Mouse (Mus musculus): ENCODE results near the gene 1700022I11Rik. TPM values are rescaled to one million over a fixed set of nuclear protein-coding genes. Genes with fewer than 3 reads are reported as not detected.
A peak's percentile ranks its signal among the peaks of the same experiment; 100 is the strongest.
"Not testable (repeated sequence)": the region's sequence is repeated elsewhere in the genome, so short reads cannot be mapped to it uniquely, and the experiment has no call there.

Gene 1700022I11Rik
- polyA plus RNA-seq, 1 experiment from 2014 or later, result 0.56 TPM

GRCm38 (mm10) chr4:42973868-42974267 is 4.5 kb downstream of the 1700022I11Rik start:
- Histone ChIP-seq H3K4me3 (no peak overlapping the region), H3K4me1 (no peaks in the 10 kb centered on the region), H3K9ac (no peak overlapping the region), H3K9me3 (no peaks in the 10 kb centered on the region), H3K27ac (no peak overlapping the region), H3K4me2 (no peak overlapping the region), H3K36me3 (peaks cover 14% of the 10 kb centered on the region), H3K27me3 (no peaks in the 10 kb centered on the region)
- 67% methylated on average over 5 of the region's 5 CpGs for WGBS
- no peak for ATAC-seq (ENCODE audit: borderline replicate concordance, extremely low read depth, low FRiP score, low TSS enrichment)

- Histone ChIP-seq H3K27me3 (no peaks in the 10 kb centered on the region), H3K36me3 (peaks cover 47% of the 10 kb centered on the region), H3K9me3 (no peaks in the 10 kb centered on the region), H3K9ac (no peak overlapping the region), H3K4me3 (no peak overlapping the region), H3K4me1 (no peaks in the 10 kb centered on the region), H3K4me2 (no peak overlapping the region), H3K27ac (no peak overlapping the region)
- no peak for ATAC-seq (ENCODE audit: borderline replicate concordance, extremely low read depth, low FRiP score, low TSS enrichment)
- 88% methylated on average over 4 of the region's 4 CpGs for WGBS
Measured at GRCm38 (mm10) chr4:42978062-42978461, 8.7 kb downstream of the 1700022I11Rik start.

GRCm38 (mm10) chr4:42980467-42980866 is 11.1 kb downstream of the 1700022I11Rik start:
- H3K27ac ChIP-seq; H3K4me1 ChIP-seq; H3K4me3 ChIP-seq; H3K9ac ChIP-seq; H3K9me3 ChIP-seq; ATAC-seq (ENCODE audit: borderline replicate concordance, extremely low read depth, low FRiP score, low TSS enrichment); H3K27me3 ChIP-seq; H3K4me2 ChIP-seq: not testable (repeated sequence)
- 84% methylated on average over 8 of the region's 8 CpGs for WGBS
- H3K36me3 ChIP-seq, result peaks cover 72% of the 10 kb centered on the region

- H3K9me3 ChIP-seq, result no peaks in the 10 kb centered on the region
- no peak overlapping the region for H3K27ac ChIP-seq
- H3K36me3 ChIP-seq, result peaks cover 97% of the 10 kb centered on the region
- no peak overlapping the region for H3K9ac ChIP-seq
- no peak overlapping the region for H3K4me2 ChIP-seq
- ATAC-seq (ENCODE audit: borderline replicate concordance, extremely low read depth, low FRiP score, low TSS enrichment), result no peak
- no peaks in the 10 kb centered on the region for H3K4me1 ChIP-seq
- 70% methylated on average over 1 of the region's 1 CpGs for WGBS
- no peaks in the 10 kb centered on the region for H3K27me3 ChIP-seq
- no peak overlapping the region for H3K4me3 ChIP-seq
Measured at GRCm38 (mm10) chr4:42988296-42988695, 18.9 kb downstream of the 1700022I11Rik start.

GRCm38 (mm10) chr4:42998022-42998421 is 28.6 kb downstream of the 1700022I11Rik start:
- H3K36me3 ChIP-seq, result peaks cover 31% of the 10 kb centered on the region
- peak overlapping the region; percentile 77 for H3K4me2 ChIP-seq
- peak overlapping the region; percentile 96 for H3K4me3 ChIP-seq
- peaks cover 17% of the 10 kb centered on the region for H3K4me1 ChIP-seq
- ATAC-seq (ENCODE audit: borderline replicate concordance, extremely low read depth, low FRiP score, low TSS enrichment), result no peak
- WGBS, result 39% methylated on average over 2 of the region's 2 CpGs
- peak overlapping the region; percentile 1; the same call in 1 of the 2 replicates for H3K9ac ChIP-seq
- H3K27ac ChIP-seq, result no peak overlapping the region
- H3K27me3 ChIP-seq, result no peaks in the 10 kb centered on the region
- no peaks in the 10 kb centered on the region for H3K9me3 ChIP-seq

GRCm38 (mm10) chr4:42999451-43000140 is 30.2 kb downstream of the 1700022I11Rik start:
- Histone ChIP-seq H3K4me3 (peak overlapping the region; percentile 96), H3K9me3 (no peaks in the 10 kb centered on the region), H3K9ac (peak overlapping the region; percentile 99), H3K36me3 (peaks cover 15% of the 10 kb centered on the region), H3K27me3 (no peaks in the 10 kb centered on the region), H3K4me1 (peaks cover 17% of the 10 kb centered on the region), H3K27ac (peak overlapping the region; percentile 100), H3K4me2 (peak overlapping the region; percentile 77)
- WGBS, result under 1% methylated on average over 51 of the region's 51 CpGs
- peak; percentile 84 for ATAC-seq (ENCODE audit: borderline replicate concordance, extremely low read depth, low FRiP score, low TSS enrichment)

GRCm38 (mm10) chr4:43000141-43000986 is 31.0 kb downstream of the 1700022I11Rik start, which contains the start of gene Vcp:
Gene Vcp, minus strand, starts transcription at chr4:43000507.
- H3K9me3 ChIP-seq, H3K27me3 ChIP-seq, H3K36me3 ChIP-seq: not testable (repeated sequence)
- peak within 1 kb of the TSS; percentile 99 for H3K9ac ChIP-seq
- peak within 1 kb of the TSS; percentile 96 for H3K4me3 ChIP-seq
- peak within 1 kb of the TSS; percentile 100 for H3K27ac ChIP-seq
- peaks cover 17% of the 10 kb centered on the region for H3K4me1 ChIP-seq
- ATAC-seq (ENCODE audit: borderline replicate concordance, extremely low read depth, low FRiP score, low TSS enrichment), result peak; percentile 99
- H3K4me2 ChIP-seq, result peak within 1 kb of the TSS; percentile 77
- WGBS, result under 1% methylated on average over 55 of the region's 56 CpGs

GRCm38 (mm10) chr4:43001272-43001671 is 31.9 kb downstream of the 1700022I11Rik start:
- no peak overlapping the region for H3K4me2 ChIP-seq

GRCm38 (mm10) chr4:43002756-43003439 is 33.5 kb downstream of the 1700022I11Rik start:
- Histone ChIP-seq H3K9me3 (no peaks in the 10 kb centered on the region), H3K4me3 (no peak overlapping the region), H3K9ac (no peak overlapping the region), H3K4me1 (peaks cover 13% of the 10 kb centered on the region), H3K27ac (no peak overlapping the region), H3K36me3 (peaks cover 4% of the 10 kb centered on the region; the same call in 1 of the 2 replicates), H3K4me2 (no peak overlapping the region), H3K27me3 (no peaks in the 10 kb centered on the region)
- ATAC-seq (ENCODE audit: borderline replicate concordance, extremely low read depth, low FRiP score, low TSS enrichment), result no peak
- WGBS, result 72% methylated on average over 12 of the region's 12 CpGs

More at GRCm38 (mm10) chr4:43001272-43001671, 31.9 kb downstream of the 1700022I11Rik start:
- Histone ChIP-seq H3K4me3 (no peak overlapping the region), H3K36me3 (no peaks in the 10 kb centered on the region; the same call in 1 of the 2 replicates), H3K27ac (peak overlapping the region; percentile 89; the same call in 1 of the 2 replicates), H3K4me1 (peaks cover 17% of the 10 kb centered on the region), H3K9me3 (no peaks in the 10 kb centered on the region), H3K27me3 (no peaks in the 10 kb centered on the region), H3K9ac (no peak overlapping the region)
- 85% methylated on average over 2 of the region's 2 CpGs for WGBS
- no peak for ATAC-seq (ENCODE audit: borderline replicate concordance, extremely low read depth, low FRiP score, low TSS enrichment)

- WGBS, result 85% methylated on average over 3 of the region's 3 CpGs
- no peak for ATAC-seq (ENCODE audit: borderline replicate concordance, extremely low read depth, low FRiP score, low TSS enrichment)
Measured at GRCm38 (mm10) chr4:43004951-43005350, 35.5 kb downstream of the 1700022I11Rik start.

GRCm38 (mm10) chr4:43005765-43006164 is 36.4 kb downstream of the 1700022I11Rik start:
- no peak overlapping the region for H3K4me3 ChIP-seq
- H3K9me3 ChIP-seq, result no peaks in the 10 kb centered on the region
- no peak overlapping the region for H3K4me2 ChIP-seq
- H3K27ac ChIP-seq, result no peak overlapping the region
- H3K9ac ChIP-seq, result no peak overlapping the region
- peaks cover 4% of the 10 kb centered on the region; the same call in 1 of the 2 replicates for H3K36me3 ChIP-seq
- H3K27me3 ChIP-seq, result no peaks in the 10 kb centered on the region
- ATAC-seq (ENCODE audit: borderline replicate concordance, extremely low read depth, low FRiP score, low TSS enrichment), result no peak
- H3K4me1 ChIP-seq, result peaks cover 12% of the 10 kb centered on the region
- whole genome bisulfite sequencing, result 48% methylated on average over 2 of the region's 2 CpGs

More at GRCm38 (mm10) chr4:43004951-43005350, 35.5 kb downstream of the 1700022I11Rik start:
- no peaks in the 10 kb centered on the region for H3K27me3 ChIP-seq
- no peak overlapping the region for H3K9ac ChIP-seq
- H3K9me3 ChIP-seq, result no peaks in the 10 kb centered on the region
- peaks cover 4% of the 10 kb centered on the region; the same call in 1 of the 2 replicates for H3K36me3 ChIP-seq
- no peak overlapping the region for H3K4me3 ChIP-seq
- H3K4me1 ChIP-seq, result peaks cover 10% of the 10 kb centered on the region; the same call in 1 of the 2 replicates
- no peak overlapping the region for H3K27ac ChIP-seq
- no peak overlapping the region for H3K4me2 ChIP-seq
